ENCODE assay signal across 10 mouse cellular contexts in genomic region chr15:89376957-89377356, GRCm38 (mm10). TPM values are rescaled to one million over a fixed set of nuclear protein-coding genes. Genes with fewer than 3 reads are reported as not detected.
A peak's percentile ranks its signal among the peaks of the same experiment; 100 is the strongest.
DNase-seq lines count a peak whose midpoint lies in the region; ATAC-seq lines count a peak whose summit lies in the region.
"Had no signal": no experiment of that assay in that cellular context is flagged by ENCODE, and none has a peak within 500 bp of the region (broad histone marks: within the 10 kb centered on the region; RNA-seq: fewer than 3 reads in every experiment).

Gene Tymp, minus strand, starts transcription at chr15:89377039.

- DNase-seq in forebrain, embryonic 14.5 days (ENCODE audit: low spot score) = no peak
- no peak for DNase-seq in kidney, postnatal 14 days
- peak; percentile 3 for DNase-seq in embryonic facial prominence, embryonic 11.5 days (ENCODE audit: low spot score)
- no peak for DNase-seq in urinary bladder, postnatal 14 days (ENCODE audit: low spot score)
- no peak for DNase-seq in layer of hippocampus, adult 9-10 months (ENCODE audit: low spot score)
- DNase-seq: B cell, adult 2 months; lung, adult 18-20 months had no signal

- H3K9me3 ChIP-seq in forebrain, embryonic 13.5 days (replicated peaks) = no peaks in the 10 kb centered on the region
- H3K9me3 ChIP-seq in forebrain, embryonic 14.5 days (replicated peaks; ENCODE audit: control insufficient read depth, low read length) = no peaks in the 10 kb centered on the region
- no peaks in the 10 kb centered on the region for H3K9me3 ChIP-seq in kidney, embryonic 14.5 days (ENCODE audit: control insufficient read depth, low read length)
- no peaks in the 10 kb centered on the region for H3K9me3 ChIP-seq in embryonic facial prominence, embryonic 11.5 days (replicated peaks; ENCODE audit: control insufficient read depth, low read length)
- H3K9me3 ChIP-seq in limb, embryonic 13.5 days = no peaks in the 10 kb centered on the region

- no peak for ATAC-seq in forebrain, embryonic 13.5 days
- no peak for ATAC-seq in forebrain, embryonic 14.5 days
- no peak for ATAC-seq in kidney, embryonic 14.5 days (ENCODE audit: low FRiP score, low TSS enrichment)
- ATAC-seq in embryonic facial prominence, embryonic 11.5 days (replicated peaks; ENCODE audit: insufficient number of reproducible peaks, low FRiP score, low TSS enrichment, low read depth) = no peak
- no peak for ATAC-seq in limb, embryonic 13.5 days (ENCODE audit: low FRiP score, low read depth)

- peaks cover 9% of the 10 kb centered on the region for H3K36me3 ChIP-seq in forebrain, embryonic 13.5 days (ENCODE audit: poor library complexity, severe bottlenecking)
- H3K36me3 ChIP-seq in forebrain, embryonic 14.5 days (ENCODE audit: control insufficient read depth, insufficient read depth, low read length) = peaks cover 10% of the 10 kb centered on the region
- H3K36me3 ChIP-seq in kidney, embryonic 14.5 days (ENCODE audit: control insufficient read depth, insufficient read depth, low read length) = peaks cover 7% of the 10 kb centered on the region
- peaks cover 2% of the 10 kb centered on the region; the same call in 1 of the 2 replicates for H3K36me3 ChIP-seq in embryonic facial prominence, embryonic 11.5 days (replicated peaks; ENCODE audit: control insufficient read depth, insufficient read depth, low read depth, low read length)
- peaks cover 8% of the 10 kb centered on the region for H3K36me3 ChIP-seq in limb, embryonic 13.5 days

- peaks cover 31% of the 10 kb centered on the region for H3K4me1 ChIP-seq in forebrain, embryonic 13.5 days
- peaks cover 6% of the 10 kb centered on the region; the same call in 1 of the 2 replicates for H3K4me1 ChIP-seq in forebrain, embryonic 14.5 days (ENCODE audit: control insufficient read depth, insufficient read depth, low read length)
- H3K4me1 ChIP-seq in kidney, embryonic 14.5 days (ENCODE audit: control insufficient read depth, insufficient read depth, low read length) = peaks cover 21% of the 10 kb centered on the region; the same call in 1 of the 2 replicates
- peaks cover 4% of the 10 kb centered on the region; the same call in 1 of the 2 replicates for H3K4me1 ChIP-seq in embryonic facial prominence, embryonic 11.5 days (ENCODE audit: control insufficient read depth, insufficient read depth, low read length)
- H3K4me1 ChIP-seq in limb, embryonic 13.5 days = peaks cover 42% of the 10 kb centered on the region

- WGBS in forebrain, embryonic 13.5 days = 15% methylated on average over 16 of the region's 16 CpGs
- 18% methylated on average over 16 of the region's 16 CpGs for WGBS in forebrain, embryonic 14.5 days
- 17% methylated on average over 16 of the region's 16 CpGs for WGBS in kidney, embryonic 14.5 days
- 14% methylated on average over 16 of the region's 16 CpGs for WGBS in embryonic facial prominence, embryonic 11.5 days
- 12% methylated on average over 16 of the region's 16 CpGs for WGBS in limb, embryonic 13.5 days

- peak within 1 kb of the TSS; percentile 14; the same call in 1 of the 2 replicates for H3K4me2 ChIP-seq in forebrain, embryonic 13.5 days
- H3K4me2 ChIP-seq in forebrain, embryonic 14.5 days (ENCODE audit: low read length) = no peak within 1 kb of the TSS
- H3K4me2 ChIP-seq in kidney, embryonic 14.5 days (replicated peaks; ENCODE audit: low read depth, low read length) = 0 out of 2 replicates have a peak within 1 kb of the TSS, but pooled peaks have one; percentile 5
- peak within 1 kb of the TSS; percentile 16; the same call in 1 of the 2 replicates for H3K4me2 ChIP-seq in embryonic facial prominence, embryonic 11.5 days (ENCODE audit: low read depth, low read length)
- H3K4me2 ChIP-seq in limb, embryonic 13.5 days (replicated peaks) = peak within 1 kb of the TSS; percentile 76

- no peak within 1 kb of the TSS for H3K9ac ChIP-seq in forebrain, embryonic 13.5 days
- H3K9ac ChIP-seq in forebrain, embryonic 14.5 days (ENCODE audit: low read length) = no peak within 1 kb of the TSS
- no peak within 1 kb of the TSS for H3K9ac ChIP-seq in kidney, embryonic 14.5 days (ENCODE audit: low read depth, low read length)
- H3K9ac ChIP-seq in embryonic facial prominence, embryonic 11.5 days (replicated peaks; ENCODE audit: low read length) = no peak within 1 kb of the TSS
- H3K9ac ChIP-seq in limb, embryonic 13.5 days = peak within 1 kb of the TSS; percentile 19; the same call in 1 of the 2 replicates

- peaks cover 60% of the 10 kb centered on the region for H3K27me3 ChIP-seq in forebrain, embryonic 13.5 days
- peaks cover 46% of the 10 kb centered on the region for H3K27me3 ChIP-seq in forebrain, embryonic 14.5 days (replicated peaks; ENCODE audit: control insufficient read depth, insufficient read depth, low read length)
- H3K27me3 ChIP-seq in kidney, embryonic 14.5 days (ENCODE audit: control insufficient read depth, insufficient read depth, low read length) = peaks cover 44% of the 10 kb centered on the region
- H3K27me3 ChIP-seq in embryonic facial prominence, embryonic 11.5 days (ENCODE audit: control insufficient read depth, insufficient read depth, low read length) = peaks cover 35% of the 10 kb centered on the region
- H3K27me3 ChIP-seq in limb, embryonic 13.5 days = peaks cover 65% of the 10 kb centered on the region

- H3K27ac ChIP-seq in forebrain, embryonic 13.5 days = no peak within 1 kb of the TSS
- H3K27ac ChIP-seq in forebrain, embryonic 14.5 days (ENCODE audit: low read depth, low read length) = no peak within 1 kb of the TSS
- no peak within 1 kb of the TSS for H3K27ac ChIP-seq in kidney, embryonic 14.5 days (ENCODE audit: low read depth, low read length)
- H3K27ac ChIP-seq in embryonic facial prominence, embryonic 11.5 days (replicated peaks; ENCODE audit: low read depth, low read length) = no peak within 1 kb of the TSS
- H3K27ac ChIP-seq in limb, embryonic 13.5 days = no peak within 1 kb of the TSS

- no peak within 1 kb of the TSS for H3K4me3 ChIP-seq in forebrain, embryonic 13.5 days
- no peak within 1 kb of the TSS for H3K4me3 ChIP-seq in forebrain, embryonic 14.5 days (ENCODE audit: low read depth, low read length)
- peak within 1 kb of the TSS; percentile 4; the same call in 1 of the 2 replicates for H3K4me3 ChIP-seq in kidney, embryonic 14.5 days (ENCODE audit: low read length)
- no peak within 1 kb of the TSS for H3K4me3 ChIP-seq in embryonic facial prominence, embryonic 11.5 days (ENCODE audit: low read depth, low read length)
- H3K4me3 ChIP-seq in limb, embryonic 13.5 days = no peak within 1 kb of the TSS; the same call in 1 of the 2 replicates

RNA-seq across cellular contexts. Expression of gene Tymp, which starts in this region (rescaled TPM):
- polyA plus RNA-seq in forebrain, embryonic 13.5 days (2015; fragmentation: Nextera tagmentation; extraction: Ambion mirVana) = 1.8 and 1.9 TPM in 2 replicates
- 2.4 and 2.8 TPM in 2 replicates for polyA plus RNA-seq in forebrain, embryonic 14.5 days (2014; fragmentation: Nextera tagmentation; extraction: Ambion mirVana)
- polyA plus RNA-seq in kidney, embryonic 14.5 days (2014; fragmentation: Nextera tagmentation; extraction: Ambion mirVana) = 1.6 and 1.8 TPM in 2 replicates
- polyA plus RNA-seq in embryonic facial prominence, embryonic 11.5 days (2014; fragmentation: Nextera tagmentation; extraction: Ambion mirVana) = 1.4 and 2.1 TPM in 2 replicates
- 1.3 TPM in 2 replicates for polyA plus RNA-seq in limb, embryonic 13.5 days (2015; fragmentation: Nextera tagmentation; extraction: Ambion mirVana)
